Mouse (Mus musculus) midbrain, postnatal 0 days (tissue): Measurements from ENCODE around the gene Fus. TPM values are rescaled to one million over a fixed set of nuclear protein-coding genes. Genes with fewer than 3 reads are reported as not detected.

Source experiments
- ATAC-seq: fragments of 200-750 bp; cut with Nextera tagmentation; 2 replicates; pipeline ENCODE4 v1.8.0; 2017; ENCODE audit warnings: moderate number of reproducible peaks, mild to moderate bottlenecking, moderate TSS enrichment, moderate library complexity; ENCODE audit not compliant: low FRiP score
- DNase-seq: peaks from one replicate; pipeline ENCODE4 v3.0.0-alpha.2; 2015; ENCODE audit warnings: low spot score
- H3K27ac ChIP-seq: fragments of 300-500 bp; sonication (generic); 2 replicates; pipeline ENCODE4 v1.5.1; 2014; ENCODE audit warnings: low read depth, mild to moderate bottlenecking, low read length, mixed read lengths
- H3K27me3 ChIP-seq: fragments of 300-500 bp; sonication (generic); 2 replicates; pipeline ENCODE4 v1.6.1; 2014; ENCODE audit warnings: low read length, control low read depth, mixed read lengths; ENCODE audit not compliant: insufficient read depth
- H3K36me3 ChIP-seq: fragments of 300-500 bp; sonication (generic); 2 replicates; pipeline ENCODE4 v1.6.1; 2014; ENCODE audit warnings: low read length, control low read depth, mixed read lengths; ENCODE audit not compliant: insufficient read depth
- H3K4me1 ChIP-seq: fragments of 300-500 bp; sonication (generic); 2 replicates; pipeline ENCODE4 v1.6.1; 2014; ENCODE audit warnings: mild to moderate bottlenecking, control low read depth, antibody characterized with exemption, low read length, mixed read lengths; ENCODE audit not compliant: insufficient read depth
- H3K4me2 ChIP-seq: fragments of 300-500 bp; sonication (generic); 2 replicates; pipeline ENCODE4 v1.6.1; 2014; ENCODE audit warnings: low read depth, mild to moderate bottlenecking, low read length, mixed read lengths; ENCODE audit not compliant: poor library complexity, severe bottlenecking
- H3K4me3 ChIP-seq: fragments of 300-500 bp; sonication (generic); 2 replicates; pipeline ENCODE4 v1.5.1; 2014; ENCODE audit warnings: low read depth, mild to moderate bottlenecking, low read length, moderate library complexity
- H3K9ac ChIP-seq: fragments of 300-500 bp; sonication (generic); replicated peaks from 2 replicates; pipeline ENCODE4 v1.6.1; 2014; ENCODE audit warnings: mild to moderate bottlenecking, low read length, moderate library complexity, mixed read lengths; ENCODE audit not compliant: poor library complexity, severe bottlenecking
- H3K9me3 ChIP-seq: fragments of 300-500 bp; sonication (generic); 2 replicates; pipeline ENCODE4 v1.6.1; 2016; ENCODE audit warnings: low read length, control low read depth
- CTCF ChIP-seq: IDR thresholded peaks from 2 replicates; pipeline ENCODE4 v1.5.1; 2016; ENCODE audit warnings: antibody characterized with exemption, mild to moderate bottlenecking
- WGBS: fragments of 180-500 bp; shearing (Covaris S2); extraction: QIAGEN DNeasy Blood & Tissue Kit; methylation state at CpG from one replicate; pipeline ENCODE4 v1.1.7; 2014; 5-methylcytosine and 5-hydroxymethylcytosine counted together
- polyA plus RNA-seq: library from polyadenylated mRNA; unstranded; fragments of >200 nt; fragmentation: Nextera tagmentation; extraction: Ambion mirVana; gene quantifications from 2 replicates; pipeline ENCODE4 v1.2.1, GENCODE M21; 2015
- total RNA-seq: library from RNA; depleted of rRNA; stranded (reverse); fragments of >200 nt; gene quantifications from 2 replicates; pipeline ENCODE4 v1.2.3, GENCODE M21; 2014

The Fus gene
- total and polyA plus RNA-seq, 2 experiments from 2014 or later: 29.3 to 244 TPM

- Histone ChIP-seq H3K36me3 (peaks cover 67% of the 10 kb centered on the region), H3K4me3 (no peak overlapping the region), H3K27me3 (no peaks in the 10 kb centered on the region), H3K27ac (no peak overlapping the region), H3K4me1 (no peaks in the 10 kb centered on the region), H3K9me3 (no peaks in the 10 kb centered on the region), H3K9ac (no peak overlapping the region), H3K4me2 (no peak overlapping the region)
- WGBS: 87% methylated on average over 2 of the region's 2 CpGs
- ATAC-seq (no peak), DNase-seq (no peak)
- TF ChIP-seq CTCF: no peak
Observed at GRCm38 (mm10) chr7:127974413-127974930, 7.2 kb downstream of the Fus start.

- no peak for ATAC-seq
- WGBS: 93% methylated on average over 2 of the region's 2 CpGs
- Histone ChIP-seq H3K4me3 (no peak overlapping the region), H3K9me3 (no peaks in the 10 kb centered on the region), H3K36me3 (peaks cover 60% of the 10 kb centered on the region), H3K9ac (no peak overlapping the region), H3K27me3 (no peaks in the 10 kb centered on the region), H3K27ac (no peak overlapping the region), H3K4me1 (no peaks in the 10 kb centered on the region), H3K4me2 (no peak overlapping the region)
- TF ChIP-seq CTCF: no peak
- no peak for DNase-seq
Observed at GRCm38 (mm10) chr7:127978856-127979255, 11.6 kb downstream of the Fus start.

DNA sequence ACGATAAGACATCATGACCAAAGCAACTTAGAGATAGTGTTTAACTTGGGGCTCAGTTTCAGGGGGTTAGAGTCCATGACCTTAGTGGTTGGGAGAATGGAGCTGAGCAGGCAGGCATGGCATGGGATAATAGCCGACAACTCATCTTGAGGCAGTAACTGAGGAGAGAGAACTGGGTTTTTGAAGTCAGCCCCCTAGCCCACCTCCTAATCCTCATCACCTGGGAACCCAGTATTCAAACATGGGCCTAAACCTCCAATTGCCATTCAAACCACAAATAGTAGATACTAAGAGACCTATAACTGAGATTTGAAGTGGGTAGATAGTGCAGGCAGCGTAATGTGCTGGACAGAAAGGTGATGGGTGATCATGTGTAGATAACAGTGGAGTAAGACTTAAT lies 13.3 kb downstream of the Fus start:
- 96% methylated on average over 3 of the region's 3 CpGs for WGBS

DNA sequence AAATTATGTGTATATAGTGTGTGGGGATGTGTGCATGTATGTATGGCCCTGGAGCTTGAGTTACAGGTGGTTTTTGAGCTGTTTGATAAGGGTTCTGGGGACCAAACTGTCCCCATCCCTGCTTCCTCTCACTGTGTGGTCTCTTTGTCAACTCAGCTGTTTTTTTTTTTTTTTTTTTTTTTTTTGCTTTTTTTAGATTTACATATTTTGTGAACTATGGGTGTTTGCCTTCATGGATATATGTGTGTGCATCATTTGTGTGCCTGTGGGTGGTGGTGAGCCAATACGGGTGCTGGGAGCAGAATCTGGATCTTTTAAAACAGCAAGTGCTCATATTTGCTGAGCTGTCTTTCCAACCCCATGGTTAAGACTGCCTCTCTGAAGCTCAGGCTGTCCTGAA lies 21.6 kb downstream of the Fus start:
- no peak for ATAC-seq
- H3K27me3 ChIP-seq: no peaks in the 10 kb centered on the region
- H3K4me1 ChIP-seq: no peaks in the 10 kb centered on the region
- WGBS: 86% methylated on average over 1 of the region's 1 CpGs
- H3K4me2 ChIP-seq: no peak overlapping the region
- no peaks in the 10 kb centered on the region for H3K9me3 ChIP-seq
- no peak for TF ChIP-seq CTCF
- no peak overlapping the region for H3K4me3 ChIP-seq
- no peak overlapping the region for H3K9ac ChIP-seq
- H3K36me3 ChIP-seq: peaks cover 17% of the 10 kb centered on the region
- H3K27ac ChIP-seq: no peak overlapping the region
- DNase-seq: no peak

More for the DNA sequence above, 13.3 kb downstream of the Fus start:
- Histone ChIP-seq H3K4me3 (no peak overlapping the region), H3K36me3 (peaks cover 53% of the 10 kb centered on the region), H3K9ac (no peak overlapping the region), H3K4me1 (no peaks in the 10 kb centered on the region), H3K27me3 (no peaks in the 10 kb centered on the region), H3K9me3 (no peaks in the 10 kb centered on the region), H3K4me2 (no peak overlapping the region), H3K27ac (no peak overlapping the region)
- ATAC-seq (no peak), DNase-seq (no peak)
- no peak for TF ChIP-seq CTCF

DNA sequence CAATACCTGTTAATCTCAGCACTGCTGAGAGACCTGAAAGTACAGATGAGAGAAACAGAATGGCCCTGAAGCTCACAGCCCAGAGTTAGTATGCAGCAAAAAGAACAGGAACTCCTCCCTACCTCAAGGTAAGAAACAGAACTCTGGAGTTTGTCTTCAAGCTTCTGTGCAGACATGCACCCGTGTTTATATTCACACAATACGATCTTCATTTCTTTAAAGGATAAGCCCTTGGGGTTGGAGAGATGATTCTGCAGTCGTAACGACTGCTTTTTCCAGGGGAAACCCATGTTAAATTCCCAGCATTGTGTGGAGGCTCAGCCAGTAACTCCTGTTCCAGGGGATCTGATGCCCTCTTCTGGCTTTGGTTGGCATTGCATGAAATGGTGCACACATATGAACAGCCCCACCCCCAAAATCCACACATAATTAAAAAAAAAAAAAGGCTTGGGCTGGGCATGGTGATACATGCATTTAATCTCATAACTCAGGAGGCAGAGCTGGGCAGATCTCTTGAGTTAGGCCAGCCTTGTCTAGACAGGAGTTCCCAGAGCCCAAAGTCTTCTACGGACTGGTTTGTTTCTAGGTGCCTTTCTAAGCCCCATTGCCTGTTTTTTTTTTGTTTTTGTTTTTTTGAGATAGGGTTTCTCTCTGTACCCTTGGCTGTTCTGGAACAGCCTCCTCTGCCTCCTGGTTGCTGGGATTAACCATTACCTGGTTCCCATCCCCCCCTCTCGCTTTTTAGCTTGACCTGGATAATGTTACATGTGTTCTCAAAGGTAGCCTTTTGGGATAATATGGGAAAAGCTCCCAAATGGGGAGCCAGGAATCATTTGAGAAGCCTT lies 24.6 kb downstream of the Fus start:
- peak; percentile 59; the same call in 1 of the 2 replicates for ATAC-seq
- WGBS: 42% methylated on average over 6 of the region's 6 CpGs

More for the DNA sequence above, 24.6 kb downstream of the Fus start:
- H3K4me2 ChIP-seq: no peak overlapping the region
- DNase-seq: peak; percentile 73
- no peaks in the 10 kb centered on the region for H3K9me3 ChIP-seq
- no peak overlapping the region for H3K4me3 ChIP-seq
- no peak overlapping the region for H3K27ac ChIP-seq
- H3K27me3 ChIP-seq: no peaks in the 10 kb centered on the region
- H3K36me3 ChIP-seq: peaks cover 5% of the 10 kb centered on the region; the same call in 1 of the 2 replicates
- H3K9ac ChIP-seq: no peak overlapping the region
- TF ChIP-seq CTCF: peak; percentile 79
- H3K4me1 ChIP-seq: no peaks in the 10 kb centered on the region
